Mouse (Mus musculus): ENCODE results near the gene Pecam1.

- TF ChIP-seq GATA1 (IDR thresholded peaks at IDR 0.05; ENCODE audit: borderline replicate concordance, low read length) (no peak), CTCF (IDR thresholded peaks at IDR 0.05; ENCODE audit: low read depth, low read length) (no peak), TAL1 (conservative IDR thresholded peaks at IDR 0.05; ENCODE audit: low read depth, low read length) (no peak), POLR2AphosphoS5 (IDR thresholded peaks at IDR 0.05; ENCODE audit: insufficient replicate concordance, low read depth, low read length) (no peak), GATA2 (IDR thresholded peaks at IDR 0.05; ENCODE audit: borderline replicate concordance, low read depth, low read length) (no peak)
Observed at GRCm38 (mm10) chr11:106707866-106708265, 42.6 kb downstream of the Pecam1 start.

All from G1E (cell line).